Mouse (Mus musculus): ENCODE results near the gene Tlx2.

GRCm38 (mm10) chr6:83054074-83054851 is 15.8 kb downstream of the Tlx2 start, which contains the start of gene Aup1:
- TF ChIP-seq FOSL1 (IDR thresholded peaks at IDR 0.05; ENCODE audit: insufficient read depth, low read length, poor library complexity, severe bottlenecking): no peak
- TF ChIP-seq CTCF (IDR thresholded peaks at IDR 0.05; ENCODE audit: control insufficient read depth, insufficient read depth, insufficient read length): no peak
- TF ChIP-seq USF1 (IDR thresholded peaks at IDR 0.05; ENCODE audit: low read depth): no peak
- TF ChIP-seq MYOD1 (IDR thresholded peaks at IDR 0.05; ENCODE audit: control insufficient read depth, insufficient read length, low read depth): no peak
- TF ChIP-seq CEBPB (IDR thresholded peaks at IDR 0.05; ENCODE audit: low read depth): no peak

All from C2C12 (cell line).